Mouse (Mus musculus) intestine, embryonic 14.5 days (tissue): ENCODE measurements around the gene Ankrd33b. TPM values are rescaled to one million over a fixed set of nuclear protein-coding genes. Genes with fewer than 3 reads are reported as not detected.

ENCODE experiments used
- ATAC-seq: fragments of 200-750 bp; cut with Nextera tagmentation; replicated peaks from 2 replicates; pipeline ENCODE4 v1.8.0; 2017; ENCODE audit warnings: low read depth, moderate number of reproducible peaks, moderate TSS enrichment, moderate library complexity; ENCODE audit not compliant: low FRiP score, low TSS enrichment
- DNase-seq: peaks from one replicate; pipeline ENCODE4 v3.0.0-alpha.2; 2018; ENCODE audit warnings: low spot score
- H3K27ac ChIP-seq: fragments of 300-500 bp; sonication (generic); 2 replicates; pipeline ENCODE4 v1.5.1; 2014; ENCODE audit warnings: low read depth, mild to moderate bottlenecking, control low read depth
- H3K27me3 ChIP-seq: fragments of 300-500 bp; sonication (generic); replicated peaks from 2 replicates; pipeline ENCODE4 v1.6.1; 2014; ENCODE audit warnings: low read length, control low read depth; ENCODE audit not compliant: control insufficient read depth, insufficient read depth
- H3K36me3 ChIP-seq: fragments of 300-500 bp; sonication (generic); 2 replicates; pipeline ENCODE4 v1.6.1; 2014; ENCODE audit warnings: low read length, control low read depth; ENCODE audit not compliant: control insufficient read depth, insufficient read depth
- H3K4me1 ChIP-seq: fragments of 300-500 bp; sonication (generic); replicated peaks from 2 replicates; pipeline ENCODE4 v1.6.1; 2014; ENCODE audit warnings: low read length, control low read depth, mixed read lengths; ENCODE audit not compliant: control insufficient read depth, insufficient read depth
- H3K4me2 ChIP-seq: fragments of 300-500 bp; sonication (generic); 2 replicates; pipeline ENCODE4 v1.6.1; 2014; ENCODE audit warnings: low read length
- H3K4me3 ChIP-seq: fragments of 300-500 bp; sonication (generic); 2 replicates; pipeline ENCODE4 v1.5.1; 2014; ENCODE audit warnings: low read depth, low read length, control low read depth, mixed read lengths
- H3K9ac ChIP-seq: fragments of 300-500 bp; sonication (generic); 2 replicates; pipeline ENCODE4 v1.6.1; 2014; ENCODE audit warnings: mild to moderate bottlenecking, low read length
- H3K9me3 ChIP-seq: fragments of 300-500 bp; sonication (generic); 2 replicates; pipeline ENCODE4 v1.6.1; 2016; ENCODE audit warnings: low read length, control low read depth; ENCODE audit not compliant: control insufficient read depth
- WGBS: fragments of 180-500 bp; shearing (Covaris S2); extraction: QIAGEN DNeasy Blood & Tissue Kit; methylation state at CpG from one replicate; pipeline ENCODE4 v1.1.7; 2014; 5-methylcytosine and 5-hydroxymethylcytosine counted together
- polyA plus RNA-seq: library from polyadenylated mRNA; unstranded; fragments of >200 nt; fragmentation: Nextera tagmentation; extraction: Ambion mirVana; gene quantifications from 2 replicates; pipeline ENCODE4 v1.2.1, GENCODE M21; 2014

The Ankrd33b gene
- polyA plus RNA-seq, 1 experiment from 2014 or later, result 0.41 TPM

- WGBS, result 91% methylated on average over 12 of the region's 12 CpGs
- no peak for ATAC-seq
These were observed 101.7 kb downstream of the Ankrd33b start for GRCm38 (mm10) chr15:31265845-31266244.

GRCm38 (mm10) chr15:31265404-31265803 is 102.1 kb downstream of the Ankrd33b start:
- Histone ChIP-seq H3K27ac (no peak overlapping the region), H3K36me3 (no peaks in the 10 kb centered on the region), H3K4me2 (no peak overlapping the region), H3K27me3 (no peaks in the 10 kb centered on the region), H3K9ac (no peak overlapping the region), H3K4me3 (no peak overlapping the region), H3K4me1 (no peaks in the 10 kb centered on the region), H3K9me3 (no peaks in the 10 kb centered on the region)
- ATAC-seq, result no peak
- WGBS, result 89% methylated on average over 8 of the region's 8 CpGs
- DNase-seq, result no peak

More at GRCm38 (mm10) chr15:31265845-31266244, 101.7 kb downstream of the Ankrd33b start:
- no peak for DNase-seq
- no peak overlapping the region for H3K27ac ChIP-seq
- H3K9me3 ChIP-seq, result no peaks in the 10 kb centered on the region
- no peak overlapping the region for H3K4me2 ChIP-seq
- H3K36me3 ChIP-seq, result no peaks in the 10 kb centered on the region
- H3K4me3 ChIP-seq, result no peak overlapping the region
- no peak overlapping the region for H3K9ac ChIP-seq
- H3K27me3 ChIP-seq, result no peaks in the 10 kb centered on the region
- no peaks in the 10 kb centered on the region for H3K4me1 ChIP-seq

- ATAC-seq, result peak; percentile 69
- H3K9me3 ChIP-seq, result no peaks in the 10 kb centered on the region
- DNase-seq, result peak; percentile 86
- WGBS, result 36% methylated on average over 6 of the region's 6 CpGs
- H3K36me3 ChIP-seq, result no peaks in the 10 kb centered on the region
- H3K4me3 ChIP-seq, result no peak overlapping the region
- H3K27ac ChIP-seq, result no peak overlapping the region
- no peak overlapping the region for H3K4me2 ChIP-seq
- no peaks in the 10 kb centered on the region for H3K27me3 ChIP-seq
- H3K4me1 ChIP-seq, result no peaks in the 10 kb centered on the region
- H3K9ac ChIP-seq, result no peak overlapping the region
These were observed 102.7 kb downstream of the Ankrd33b start for GRCm38 (mm10) chr15:31264827-31265226.

- Histone ChIP-seq H3K4me2 (no peak overlapping the region), H3K9me3 (no peaks in the 10 kb centered on the region), H3K4me3 (no peak overlapping the region), H3K27ac (no peak overlapping the region), H3K27me3 (no peaks in the 10 kb centered on the region), H3K4me1 (no peaks in the 10 kb centered on the region; the same call in 1 of the 2 replicates), H3K9ac (no peak overlapping the region), H3K36me3 (no peaks in the 10 kb centered on the region)
- no peak for DNase-seq
- 82% methylated on average over 9 of the region's 9 CpGs for WGBS
- ATAC-seq, result no peak
These were observed 105.2 kb downstream of the Ankrd33b start for GRCm38 (mm10) chr15:31262361-31262760.

- WGBS, result 69% methylated on average over 10 of the region's 10 CpGs
- H3K4me2 ChIP-seq, result no peak overlapping the region
- no peak for ATAC-seq
These were observed 106.4 kb downstream of the Ankrd33b start for GRCm38 (mm10) chr15:31261094-31261493.

GRCm38 (mm10) chr15:31258693-31259439 is 108.7 kb downstream of the Ankrd33b start:
- 79% methylated on average over 18 of the region's 18 CpGs for WGBS
- ATAC-seq (0 out of 2 replicates have a peak, but pooled peaks have one; percentile 16), DNase-seq (no peak)
- Histone ChIP-seq H3K36me3 (no peaks in the 10 kb centered on the region), H3K27ac (no peak overlapping the region), H3K9me3 (no peaks in the 10 kb centered on the region), H3K4me2 (no peak overlapping the region), H3K9ac (no peak overlapping the region), H3K4me1 (no peaks in the 10 kb centered on the region; the same call in 1 of the 2 replicates), H3K27me3 (no peaks in the 10 kb centered on the region), H3K4me3 (no peak overlapping the region)

More at GRCm38 (mm10) chr15:31261094-31261493, 106.4 kb downstream of the Ankrd33b start:
- no peaks in the 10 kb centered on the region for H3K27me3 ChIP-seq
- H3K27ac ChIP-seq, result no peak overlapping the region
- no peak for DNase-seq
- H3K9me3 ChIP-seq, result no peaks in the 10 kb centered on the region
- H3K4me1 ChIP-seq, result no peaks in the 10 kb centered on the region; the same call in 1 of the 2 replicates
- no peaks in the 10 kb centered on the region for H3K36me3 ChIP-seq
- H3K4me3 ChIP-seq, result no peak overlapping the region
- no peak overlapping the region for H3K9ac ChIP-seq

GRCm38 (mm10) chr15:31258029-31258692 is 109.4 kb downstream of the Ankrd33b start:
- 54% methylated on average over 21 of the region's 21 CpGs for WGBS
- Histone ChIP-seq H3K9me3 (no peaks in the 10 kb centered on the region), H3K4me3 (no peak overlapping the region), H3K9ac (no peak overlapping the region), H3K27me3 (no peaks in the 10 kb centered on the region), H3K27ac (no peak overlapping the region), H3K4me1 (no peaks in the 10 kb centered on the region; the same call in 1 of the 2 replicates), H3K36me3 (no peaks in the 10 kb centered on the region), H3K4me2 (no peak overlapping the region)
- DNase-seq, result no peak
- 0 out of 2 replicates have a peak, but pooled peaks have one; percentile 6 for ATAC-seq

- no peak for DNase-seq
- Histone ChIP-seq H3K27ac (no peak overlapping the region), H3K4me1 (no peaks in the 10 kb centered on the region; the same call in 1 of the 2 replicates), H3K9me3 (no peaks in the 10 kb centered on the region), H3K36me3 (no peaks in the 10 kb centered on the region), H3K9ac (no peak overlapping the region), H3K4me3 (no peak overlapping the region), H3K27me3 (no peaks in the 10 kb centered on the region), H3K4me2 (no peak overlapping the region)
- no peak for ATAC-seq
- WGBS, result 80% methylated on average over 1 of the region's 1 CpGs
These were observed 110.2 kb downstream of the Ankrd33b start for GRCm38 (mm10) chr15:31257329-31257728.
